Mouse (Mus musculus) kidney, postnatal 0 days (tissue): ENCODE measurements around the gene Adgre5. TPM values are rescaled to one million over a fixed set of nuclear protein-coding genes. Genes with fewer than 3 reads are reported as not detected.

Source experiments
- ATAC-seq: fragments of 200-750 bp; cut with Nextera tagmentation; replicated peaks from 2 replicates; pipeline ENCODE4 v1.8.0; 2017; ENCODE audit warnings: low read depth, moderate number of reproducible peaks, moderate TSS enrichment, moderate library complexity; ENCODE audit not compliant: low FRiP score
- DNase-seq: peaks from one replicate; pipeline ENCODE4 v3.0.0-alpha.2; 2016; ENCODE audit warnings: low spot score
- H3K27ac ChIP-seq: fragments of 300-500 bp; sonication (generic); 2 replicates; pipeline ENCODE4 v1.5.1; 2014; ENCODE audit warnings: mild to moderate bottlenecking
- H3K27me3 ChIP-seq: fragments of 300-500 bp; sonication (generic); 2 replicates; pipeline ENCODE4 v1.6.1; 2014; ENCODE audit warnings: low read length, mixed read lengths; ENCODE audit not compliant: insufficient read depth
- H3K36me3 ChIP-seq: fragments of 300-500 bp; sonication (generic); 2 replicates; pipeline ENCODE4 v1.6.1; 2014; ENCODE audit warnings: low read length, mixed read lengths; ENCODE audit not compliant: insufficient read depth
- H3K4me1 ChIP-seq: fragments of 300-500 bp; sonication (generic); replicated peaks from 2 replicates; pipeline ENCODE4 v1.6.1; 2014; ENCODE audit warnings: antibody characterized with exemption, low read length, mixed read lengths; ENCODE audit not compliant: insufficient read depth
- H3K4me2 ChIP-seq: fragments of 300-500 bp; sonication (generic); 2 replicates; pipeline ENCODE4 v1.6.1; 2014; ENCODE audit warnings: mild to moderate bottlenecking, low read length, moderate library complexity, mixed read lengths
- H3K4me3 ChIP-seq: fragments of 300-500 bp; sonication (generic); replicated peaks from 2 replicates; pipeline ENCODE4 v1.5.1; 2014; ENCODE audit warnings: low read depth, low read length
- H3K9ac ChIP-seq: fragments of 300-500 bp; sonication (generic); 2 replicates; pipeline ENCODE4 v1.6.1; 2014; ENCODE audit warnings: low read depth, low read length
- H3K9me3 ChIP-seq: fragments of 300-500 bp; sonication (generic); replicated peaks from 2 replicates; pipeline ENCODE4 v1.6.1; 2016; ENCODE audit warnings: low read length, inconsistent platforms, mixed read lengths
- CTCF ChIP-seq: IDR thresholded peaks from 2 replicates; pipeline ENCODE4 v1.5.1; 2016; ENCODE audit warnings: antibody characterized with exemption, low read depth, mild to moderate bottlenecking, moderate library complexity
- WGBS: fragments of 180-500 bp; shearing (Covaris S2); extraction: QIAGEN DNeasy Blood & Tissue Kit; methylation state at CpG from one replicate; pipeline ENCODE4 v1.1.7; 2014; 5-methylcytosine and 5-hydroxymethylcytosine counted together
- polyA plus RNA-seq: library from polyadenylated mRNA; unstranded; fragments of >200 nt; fragmentation: Nextera tagmentation; extraction: Ambion mirVana; gene quantifications from 2 replicates; pipeline ENCODE4 v1.2.1, GENCODE M21; 2015

Gene Adgre5
- polyA plus RNA-seq, 1 experiment from 2014 or later: 37.8 TPM

GRCm38 (mm10) chr8:83697374-83698220 is 43.5 kb downstream of the Adgre5 start:
- 27% methylated on average over 19 of the region's 19 CpGs for WGBS
- H3K4me1 ChIP-seq: peaks cover 40% of the 10 kb centered on the region
- peak overlapping the region; percentile 96 for H3K9ac ChIP-seq
- peak; percentile 16; the same call in 1 of the 2 replicates for TF ChIP-seq CTCF
- ATAC-seq: no peak; the same call in 1 of the 2 replicates
- peaks cover 1% of the 10 kb centered on the region for H3K36me3 ChIP-seq
- peak; percentile 61 for DNase-seq
- H3K4me3 ChIP-seq: peak overlapping the region; percentile 89
- no peaks in the 10 kb centered on the region for H3K9me3 ChIP-seq
- H3K4me2 ChIP-seq: peak overlapping the region; percentile 96
- no peaks in the 10 kb centered on the region for H3K27me3 ChIP-seq
- peak overlapping the region; percentile 94 for H3K27ac ChIP-seq

GRCm38 (mm10) chr8:83695351-83696106 is 45.6 kb downstream of the Adgre5 start:
- WGBS: 68% methylated on average over 17 of the region's 17 CpGs
- peak overlapping the region; percentile 47 for H3K27ac ChIP-seq
- H3K4me3 ChIP-seq: no peak overlapping the region
- ATAC-seq (no peak), DNase-seq (no peak)
- peaks cover 22% of the 10 kb centered on the region for H3K36me3 ChIP-seq
- no peaks in the 10 kb centered on the region for H3K9me3 ChIP-seq
- H3K4me1 ChIP-seq: peaks cover 40% of the 10 kb centered on the region
- H3K4me2 ChIP-seq: no peak overlapping the region
- no peak for TF ChIP-seq CTCF
- no peaks in the 10 kb centered on the region for H3K27me3 ChIP-seq
- H3K9ac ChIP-seq: no peak overlapping the region

- H3K27me3 ChIP-seq: no peaks in the 10 kb centered on the region
- no peaks in the 10 kb centered on the region for H3K9me3 ChIP-seq
- peaks cover 33% of the 10 kb centered on the region for H3K4me1 ChIP-seq
- TF ChIP-seq CTCF: no peak
- no peak overlapping the region for H3K4me2 ChIP-seq
- WGBS: 64% methylated on average over 11 of the region's 11 CpGs
- H3K4me3 ChIP-seq: no peak overlapping the region
- DNase-seq (no peak), ATAC-seq (no peak; the same call in 1 of the 2 replicates)
- H3K36me3 ChIP-seq: peaks cover 24% of the 10 kb centered on the region
- no peak overlapping the region for H3K9ac ChIP-seq
- peak overlapping the region; percentile 47 for H3K27ac ChIP-seq
These were observed 46.6 kb downstream of the Adgre5 start for GRCm38 (mm10) chr8:83694369-83695160.

- peak overlapping the region; percentile 47; the same call in 1 of the 2 replicates for H3K27ac ChIP-seq
- ATAC-seq (no peak), DNase-seq (no peak)
- TF ChIP-seq CTCF: no peak
- H3K4me1 ChIP-seq: peaks cover 33% of the 10 kb centered on the region
- no peak overlapping the region for H3K4me2 ChIP-seq
- H3K9ac ChIP-seq: no peak overlapping the region
- H3K36me3 ChIP-seq: peaks cover 24% of the 10 kb centered on the region
- 71% methylated on average over 10 of the region's 10 CpGs for WGBS
- H3K4me3 ChIP-seq: no peak overlapping the region
- no peaks in the 10 kb centered on the region for H3K27me3 ChIP-seq
- H3K9me3 ChIP-seq: no peaks in the 10 kb centered on the region
These were observed 47.4 kb downstream of the Adgre5 start for GRCm38 (mm10) chr8:83693609-83694236.

GRCm38 (mm10) chr8:83689264-83689663 is 51.9 kb downstream of the Adgre5 start:
- DNase-seq (no peak), ATAC-seq (no peak)
- H3K9ac ChIP-seq: no peak overlapping the region
- H3K9me3 ChIP-seq: no peaks in the 10 kb centered on the region
- no peak overlapping the region for H3K27ac ChIP-seq
- no peak overlapping the region for H3K4me3 ChIP-seq
- 86% methylated on average over 6 of the region's 6 CpGs for WGBS
- H3K36me3 ChIP-seq: peaks cover 57% of the 10 kb centered on the region
- TF ChIP-seq CTCF: no peak
- H3K4me2 ChIP-seq: no peak overlapping the region
- peaks cover under 1% of the 10 kb centered on the region; the same call in 1 of the 2 replicates for H3K4me1 ChIP-seq
- H3K27me3 ChIP-seq: no peaks in the 10 kb centered on the region
